Mouse (Mus musculus) intestine, embryonic 14.5 days (tissue): ENCODE data around the gene Slc6a5. TPM values are rescaled to one million over a fixed set of nuclear protein-coding genes. Genes with fewer than 3 reads are reported as not detected.
A peak's percentile ranks its signal among the peaks of the same experiment; 100 is the strongest.

Source experiments
- ATAC-seq: fragments of 200-750 bp; cut with Nextera tagmentation; replicated peaks from 2 replicates; pipeline ENCODE4 v1.8.0; 2017; ENCODE audit warnings: low read depth, moderate number of reproducible peaks, moderate TSS enrichment, moderate library complexity; ENCODE audit not compliant: low FRiP score, low TSS enrichment
- DNase-seq: peaks from one replicate; pipeline ENCODE4 v3.0.0-alpha.2; 2018; ENCODE audit warnings: low spot score
- H3K27ac ChIP-seq: fragments of 300-500 bp; sonication (generic); 2 replicates; pipeline ENCODE4 v1.5.1; 2014; ENCODE audit warnings: low read depth, mild to moderate bottlenecking, control low read depth
- H3K27me3 ChIP-seq: fragments of 300-500 bp; sonication (generic); replicated peaks from 2 replicates; pipeline ENCODE4 v1.6.1; 2014; ENCODE audit warnings: low read length, control low read depth; ENCODE audit not compliant: control insufficient read depth, insufficient read depth
- H3K36me3 ChIP-seq: fragments of 300-500 bp; sonication (generic); 2 replicates; pipeline ENCODE4 v1.6.1; 2014; ENCODE audit warnings: low read length, control low read depth; ENCODE audit not compliant: control insufficient read depth, insufficient read depth
- H3K4me1 ChIP-seq: fragments of 300-500 bp; sonication (generic); replicated peaks from 2 replicates; pipeline ENCODE4 v1.6.1; 2014; ENCODE audit warnings: low read length, control low read depth, mixed read lengths; ENCODE audit not compliant: control insufficient read depth, insufficient read depth
- H3K4me2 ChIP-seq: fragments of 300-500 bp; sonication (generic); 2 replicates; pipeline ENCODE4 v1.6.1; 2014; ENCODE audit warnings: low read length
- H3K4me3 ChIP-seq: fragments of 300-500 bp; sonication (generic); 2 replicates; pipeline ENCODE4 v1.5.1; 2014; ENCODE audit warnings: low read depth, low read length, control low read depth, mixed read lengths
- H3K9ac ChIP-seq: fragments of 300-500 bp; sonication (generic); 2 replicates; pipeline ENCODE4 v1.6.1; 2014; ENCODE audit warnings: mild to moderate bottlenecking, low read length
- H3K9me3 ChIP-seq: fragments of 300-500 bp; sonication (generic); 2 replicates; pipeline ENCODE4 v1.6.1; 2016; ENCODE audit warnings: low read length, control low read depth; ENCODE audit not compliant: control insufficient read depth
- WGBS: fragments of 180-500 bp; shearing (Covaris S2); extraction: QIAGEN DNeasy Blood & Tissue Kit; methylation state at CpG from one replicate; pipeline ENCODE4 v1.1.7; 2014; 5-methylcytosine and 5-hydroxymethylcytosine counted together
- polyA plus RNA-seq: library from polyadenylated mRNA; unstranded; fragments of >200 nt; fragmentation: Nextera tagmentation; extraction: Ambion mirVana; gene quantifications from 2 replicates; pipeline ENCODE4 v1.2.1, GENCODE M21; 2014

The Slc6a5 gene
- polyA plus RNA-seq = not detected in 2 replicates

DNA sequence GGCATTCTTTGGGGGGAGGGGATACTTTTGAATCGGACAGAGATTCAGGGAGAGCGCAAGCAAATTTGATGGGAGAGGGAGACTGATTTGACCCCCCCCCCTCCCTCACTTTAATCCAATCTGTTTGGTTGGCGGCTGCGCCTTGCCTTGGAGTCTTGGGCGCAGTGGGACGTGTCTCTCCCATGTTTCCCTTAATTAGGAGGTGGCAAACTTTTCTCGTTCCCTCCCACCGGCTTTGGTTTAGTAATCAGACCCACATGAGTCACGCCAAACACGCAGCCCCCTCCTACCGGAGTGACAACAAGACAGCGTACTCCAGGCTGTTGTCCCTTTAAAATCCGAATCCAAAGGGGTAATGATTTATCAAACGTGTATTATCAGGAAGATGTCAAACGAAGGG lies at the start of gene Slc6a5:
TSS of gene Slc6a5 (plus strand) at position 297 of the 400 bp plus-strand sequence.
- no peak for ATAC-seq
- H3K9me3 ChIP-seq = no peaks in the 10 kb centered on the region
- H3K9ac ChIP-seq = no peak within 1 kb of the TSS
- H3K27me3 ChIP-seq = peaks cover 100% of the 10 kb centered on the region
- 4% methylated on average over 15 of the region's 15 CpGs for WGBS
- H3K4me3 ChIP-seq = no peak within 1 kb of the TSS
- H3K4me1 ChIP-seq = no peaks in the 10 kb centered on the region
- no peaks in the 10 kb centered on the region for H3K36me3 ChIP-seq
- no peak for DNase-seq
- H3K27ac ChIP-seq = no peak within 1 kb of the TSS
- H3K4me2 ChIP-seq = no peak within 1 kb of the TSS

DNA sequence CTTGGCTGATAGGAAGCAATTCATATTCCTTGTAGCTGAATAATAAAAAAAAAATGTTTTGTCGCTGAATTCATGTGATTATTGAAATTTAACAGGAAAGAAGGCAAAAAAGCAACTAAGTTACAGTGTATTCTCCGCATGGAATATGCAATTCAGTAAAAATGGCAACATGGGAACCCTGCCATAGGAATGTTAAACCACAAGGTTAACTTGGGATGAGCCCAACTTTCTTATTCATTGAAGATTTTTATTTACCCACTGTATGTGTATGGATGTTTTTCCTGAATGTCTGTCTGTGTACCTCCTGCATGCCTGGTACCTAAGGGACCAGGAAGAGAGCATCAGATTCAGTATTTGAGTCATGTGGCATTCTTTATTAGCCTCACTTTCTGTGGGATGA lies 48.8 kb upstream of the Slc6a5 start:
- 93% methylated on average over 2 of the region's 2 CpGs for WGBS
- no peak overlapping the region for H3K4me2 ChIP-seq
- DNase-seq (no peak), ATAC-seq (no peak)
- H3K9ac ChIP-seq = no peak overlapping the region
- H3K4me1 ChIP-seq = no peaks in the 10 kb centered on the region
- no peaks in the 10 kb centered on the region for H3K27me3 ChIP-seq
- peaks cover 28% of the 10 kb centered on the region for H3K36me3 ChIP-seq
- H3K9me3 ChIP-seq = no peaks in the 10 kb centered on the region
- no peak overlapping the region for H3K4me3 ChIP-seq
- no peak overlapping the region for H3K27ac ChIP-seq

GRCm38 (mm10) chr7:49863753-49864152 lies 46.2 kb upstream of the Slc6a5 start:
- Histone ChIP-seq H3K27ac (no peak overlapping the region), H3K27me3 (no peaks in the 10 kb centered on the region), H3K4me2 (no peak overlapping the region), H3K36me3 (peaks cover 11% of the 10 kb centered on the region), H3K4me1 (no peaks in the 10 kb centered on the region), H3K9ac (no peak overlapping the region), H3K9me3 (no peaks in the 10 kb centered on the region), H3K4me3 (no peak overlapping the region)
- WGBS = 73% methylated on average over 3 of the region's 3 CpGs
- ATAC-seq (no peak), DNase-seq (no peak)

- Histone ChIP-seq H3K27me3 (no peaks in the 10 kb centered on the region), H3K27ac (no peak overlapping the region), H3K4me2 (no peak overlapping the region), H3K4me3 (no peak overlapping the region), H3K9me3 (no peaks in the 10 kb centered on the region), H3K36me3 (no peaks in the 10 kb centered on the region), H3K4me1 (no peaks in the 10 kb centered on the region), H3K9ac (no peak overlapping the region)
- no peak for ATAC-seq
- DNase-seq = no peak
- 74% methylated on average over 5 of the region's 5 CpGs for WGBS
Measured at GRCm38 (mm10) chr7:49869656-49870055, 40.3 kb upstream of the Slc6a5 start.

DNA sequence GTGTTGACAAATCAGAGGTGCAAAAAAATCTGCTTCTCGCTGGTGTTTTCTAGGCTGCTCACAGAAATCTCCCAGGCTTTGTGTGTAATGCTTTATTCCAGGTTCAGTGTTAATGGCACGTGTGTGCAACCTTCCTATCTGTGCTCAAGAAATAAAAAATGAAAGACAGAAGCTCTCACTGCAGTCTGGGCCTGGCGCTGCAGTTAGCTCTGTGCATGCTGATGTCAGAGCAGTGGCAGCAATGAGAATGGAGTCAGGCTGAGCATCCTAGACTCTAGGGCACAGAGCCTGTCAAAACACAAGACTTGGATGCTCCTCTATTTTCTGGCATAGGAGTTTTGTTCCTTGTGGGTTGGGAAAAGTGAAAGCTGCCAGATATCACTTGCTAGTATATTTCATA lies 39.7 kb upstream of the Slc6a5 start:
- H3K4me3 ChIP-seq = no peak overlapping the region
- H3K9ac ChIP-seq = no peak overlapping the region
- no peaks in the 10 kb centered on the region for H3K36me3 ChIP-seq
- no peaks in the 10 kb centered on the region for H3K27me3 ChIP-seq
- DNase-seq (no peak), ATAC-seq (no peak)
- no peak overlapping the region for H3K27ac ChIP-seq
- H3K9me3 ChIP-seq = no peaks in the 10 kb centered on the region
- 73% methylated on average over 3 of the region's 3 CpGs for WGBS
- H3K4me1 ChIP-seq = no peaks in the 10 kb centered on the region
- H3K4me2 ChIP-seq = no peak overlapping the region

DNA sequence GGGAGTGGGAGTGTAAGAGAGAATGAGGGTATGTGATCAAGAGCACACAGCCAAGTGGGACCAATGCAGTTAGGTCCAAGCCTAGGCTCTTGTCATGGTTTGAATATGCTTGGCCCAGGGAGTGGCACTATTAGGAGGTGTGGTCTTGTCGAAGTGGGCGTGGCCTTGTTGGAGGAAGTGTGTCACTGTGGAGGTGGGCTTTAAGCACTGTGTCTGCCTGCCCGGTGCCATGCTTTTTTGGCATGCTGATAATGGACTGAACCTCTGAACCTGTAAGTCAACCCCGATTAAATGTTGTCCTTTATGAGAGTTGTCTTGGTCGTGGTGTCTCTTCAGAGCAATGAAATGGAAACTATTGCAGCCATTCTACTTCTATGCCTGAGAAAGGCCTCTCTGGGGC lies 32.6 kb upstream of the Slc6a5 start:
- H3K36me3 ChIP-seq = no peaks in the 10 kb centered on the region
- DNase-seq (no peak), ATAC-seq (no peak)
- no peak overlapping the region for H3K9ac ChIP-seq
- no peak overlapping the region for H3K4me2 ChIP-seq
- WGBS = 77% methylated on average over 5 of the region's 5 CpGs
- H3K27me3 ChIP-seq = no peaks in the 10 kb centered on the region
- no peak overlapping the region for H3K27ac ChIP-seq
- H3K4me1 ChIP-seq = peaks cover 4% of the 10 kb centered on the region
- no peak overlapping the region for H3K4me3 ChIP-seq
- H3K9me3 ChIP-seq = no peaks in the 10 kb centered on the region

GRCm38 (mm10) chr7:49879051-49879450 lies 30.9 kb upstream of the Slc6a5 start:
- H3K9ac ChIP-seq = no peak overlapping the region
- no peak overlapping the region for H3K4me2 ChIP-seq
- no peak overlapping the region for H3K27ac ChIP-seq
- H3K4me3 ChIP-seq = no peak overlapping the region
- 82% methylated on average over 13 of the region's 13 CpGs for WGBS
- no peaks in the 10 kb centered on the region for H3K36me3 ChIP-seq
- no peaks in the 10 kb centered on the region for H3K9me3 ChIP-seq
- H3K4me1 ChIP-seq = peaks cover 9% of the 10 kb centered on the region
- no peak for ATAC-seq
- no peaks in the 10 kb centered on the region for H3K27me3 ChIP-seq
- no peak for DNase-seq

DNA sequence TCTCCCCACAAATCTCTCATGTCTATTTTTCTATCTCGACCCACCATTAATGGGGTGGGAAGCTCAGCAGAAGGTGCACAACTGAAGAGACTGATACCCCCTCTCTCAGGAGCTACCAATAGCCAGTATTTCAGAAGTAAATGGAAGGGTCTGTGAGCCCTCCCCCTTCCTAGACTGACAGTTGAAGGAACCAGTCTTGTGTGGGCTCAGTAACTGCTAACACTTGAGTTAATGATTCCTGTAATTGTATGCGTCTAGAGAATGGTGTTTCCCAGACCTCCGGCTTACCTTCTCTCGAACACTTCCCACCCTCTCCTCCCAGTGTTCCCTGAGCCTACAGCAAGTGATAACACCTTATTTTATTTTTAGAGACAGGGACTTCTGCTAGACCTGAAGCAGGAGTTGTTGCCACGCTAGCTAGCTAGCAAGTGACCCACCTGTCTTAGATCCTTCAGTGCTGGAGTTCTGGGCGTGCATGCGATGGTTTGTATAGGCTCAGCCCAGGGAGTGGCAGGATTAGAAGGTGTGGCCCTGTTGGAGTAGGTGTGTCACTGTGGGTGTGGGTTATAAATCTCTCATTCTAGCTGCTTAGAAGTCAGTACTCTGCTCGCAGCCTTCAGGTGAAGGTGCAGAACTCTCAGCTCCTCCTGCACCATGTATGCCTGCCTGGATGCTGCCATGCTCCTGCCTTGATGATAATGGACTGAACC lies 29.8 kb upstream of the Slc6a5 start:
- ATAC-seq (0 out of 2 replicates have a peak, but pooled peaks have one; percentile 54), DNase-seq (no peak)
- H3K9ac ChIP-seq = no peak overlapping the region
- no peak overlapping the region for H3K4me3 ChIP-seq
- no peak overlapping the region for H3K27ac ChIP-seq
- H3K4me2 ChIP-seq = no peak overlapping the region
- 66% methylated on average over 8 of the region's 8 CpGs for WGBS
- H3K36me3 ChIP-seq = no peaks in the 10 kb centered on the region
- H3K9me3 ChIP-seq = no peaks in the 10 kb centered on the region
- no peaks in the 10 kb centered on the region for H3K27me3 ChIP-seq
- peaks cover 9% of the 10 kb centered on the region for H3K4me1 ChIP-seq

DNA sequence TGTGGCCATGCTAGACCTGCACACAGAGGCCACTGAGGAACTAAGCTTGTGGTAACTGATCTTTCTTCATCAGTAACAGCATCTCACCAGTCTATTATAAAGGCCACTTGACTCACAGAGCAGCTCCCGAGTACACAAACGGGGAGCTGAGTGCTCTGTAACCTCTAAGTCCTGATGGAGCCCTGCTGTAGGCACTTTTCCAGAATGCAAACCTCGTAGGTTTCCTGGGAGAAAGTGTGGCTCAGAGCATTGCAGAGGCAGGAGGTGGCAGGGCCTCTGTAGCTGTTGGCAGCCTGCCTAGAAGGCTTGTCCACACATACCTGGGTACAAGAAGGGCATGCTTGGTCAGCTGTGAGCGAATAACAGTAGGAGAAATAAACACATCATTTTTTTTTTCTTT lies 27.7 kb upstream of the Slc6a5 start:
- peaks cover 9% of the 10 kb centered on the region for H3K4me1 ChIP-seq
- no peaks in the 10 kb centered on the region for H3K36me3 ChIP-seq
- DNase-seq = no peak
- H3K9me3 ChIP-seq = no peaks in the 10 kb centered on the region
- no peak overlapping the region for H3K27ac ChIP-seq
- H3K4me2 ChIP-seq = no peak overlapping the region
- no peak overlapping the region for H3K9ac ChIP-seq
- H3K27me3 ChIP-seq = no peaks in the 10 kb centered on the region
- WGBS = 23% methylated on average over 4 of the region's 4 CpGs
- H3K4me3 ChIP-seq = no peak overlapping the region
- ATAC-seq = no peak
